Mouse (Mus musculus): ENCODE measurements around the gene Scgb1b29.
"Not testable (repeated sequence)": the region's sequence is repeated elsewhere in the genome, so short reads cannot be mapped to it uniquely, and the experiment has no call there.

The Scgb1b29 gene

GRCm38 (mm10) chr7:32441241-32441640 lies at the start of gene Scgb1b29:
Scgb1b29 (plus strand) TSS chr7:32441541.
- DNase-seq (ENCODE audit: low spot score in 2 of 2): not testable (repeated sequence)

- DNase-seq (ENCODE audit: low spot score in 2 of 2): not testable (repeated sequence)
These were observed 12.7 kb upstream of the Scgb1b29 start for GRCm38 (mm10) chr7:32428636-32429035.
